Comparison of ENCODE assay signal across 8 mouse cellular contexts in genomic region chr1:181016532-181017131, GRCm38 (mm10). TPM values are rescaled to one million over a fixed set of nuclear protein-coding genes. Genes with fewer than 3 reads are reported as not detected.
DNase-seq lines count a peak whose midpoint lies in the region; ATAC-seq and TF ChIP-seq lines count a peak whose summit lies in the region.

No protein-coding gene starts in this region.

- peak; percentile 77 for ATAC-seq in hindbrain, postnatal 0 days

- H3K9me3 ChIP-seq in hindbrain, postnatal 0 days (ENCODE audit: low read length) = no peaks in the 10 kb centered on the region

- H3K27ac ChIP-seq in hindbrain, postnatal 0 days = peak overlapping the region; percentile 71
- peak overlapping the region; percentile 83 for H3K27ac ChIP-seq in left cerebral cortex, adult 2 months

- peak; percentile 84 for DNase-seq in NIH3T3 (ENCODE audit: low read depth)
- peak; percentile 73 to 76 for DNase-seq in cerebellum, postnatal 36 days
- DNase-seq in gastrocnemius, adult 8-10 months (ENCODE audit: low spot score in 2 of 2) = peak; percentile 85
- DNase-seq in hindbrain, postnatal 0 days (ENCODE audit: low spot score) = peak; percentile 79
- DNase-seq in left cerebral cortex, adult 2 months (ENCODE audit: extremely low spot score in 1 of 2, low spot score in 2 of 2) = peak; percentile 49 to 72
- peak; percentile 85 to 90 for DNase-seq in lung, postnatal 4 days
- peak; percentile 77 to 82 for DNase-seq in right cerebral cortex, postnatal 10 days (ENCODE audit: low spot score in 2 of 2)
- DNase-seq in urinary bladder, postnatal 25 days (ENCODE audit: low spot score) = peak; percentile 63

- intact Hi-C loops in left cerebral cortex, adult 2 months (cut with DNase I) = no loop called here

- no peak for TF ChIP-seq CTCF in hindbrain, postnatal 0 days (IDR thresholded peaks at IDR 0.05; ENCODE audit: low read depth)
- no peak for TF ChIP-seq CTCF in left cerebral cortex, adult 2 months (IDR thresholded peaks at IDR 0.05)

- H3K9ac ChIP-seq in hindbrain, postnatal 0 days (replicated peaks; ENCODE audit: low read length) = peak overlapping the region; percentile 51

- no peaks in the 10 kb centered on the region for H3K36me3 ChIP-seq in hindbrain, postnatal 0 days (ENCODE audit: insufficient read depth, low read length)

- peaks cover 4% of the 10 kb centered on the region; the same call in 1 of the 2 replicates for H3K4me1 ChIP-seq in hindbrain, postnatal 0 days (ENCODE audit: insufficient read depth, low read length)

- no peaks in the 10 kb centered on the region for H3K27me3 ChIP-seq in hindbrain, postnatal 0 days (ENCODE audit: insufficient read depth, low read length)

- peak overlapping the region; percentile 96 for H3K4me2 ChIP-seq in hindbrain, postnatal 0 days (ENCODE audit: low read depth, low read length)

- peak overlapping the region; percentile 46 for H3K4me3 ChIP-seq in hindbrain, postnatal 0 days (ENCODE audit: low read length)
- H3K4me3 ChIP-seq in left cerebral cortex, adult 2 months = peak overlapping the region; percentile 68

- WGBS in hindbrain, postnatal 0 days = under 1% methylated on average over 21 of the region's 21 CpGs

RNA-seq across cellular contexts. Expression of gene Ephx1, which starts 4.1 kb away (rescaled TPM):
- 10 to 100 TPM; 14.5 to 20.7 (median 16.2) TPM for total RNA-seq in gastrocnemius, adult 8-10 months (2022)
- 8.9 and 15.2 TPM in 2 replicates for total RNA-seq in hindbrain, postnatal 0 days (2014; rRNA removed)
- polyA plus RNA-seq in hindbrain, postnatal 0 days (2015; fragmentation: Nextera tagmentation; extraction: Ambion mirVana) = 13.3 and 15.8 TPM in 2 replicates
- 10 to 100 TPM; 29.5 to 32.1 TPM for total RNA-seq in left cerebral cortex, adult 2 months (2021)

RNA-seq across cellular contexts. Expression of gene 9130409I23Rik, which starts 34.4 kb away (rescaled TPM):
- not detected for total RNA-seq in gastrocnemius, adult 8-10 months (2022)
- not detected in 2 replicates for total RNA-seq in hindbrain, postnatal 0 days (2014; rRNA removed)
- polyA plus RNA-seq in hindbrain, postnatal 0 days (2015; fragmentation: Nextera tagmentation; extraction: Ambion mirVana) = not detected in 2 replicates
- total RNA-seq in left cerebral cortex, adult 2 months (2021) = not detected

Comparison
In these comparisons a context has a peak if more than half of its experiments do, and no peak if none do; other contexts are left out.
1. Peak in every context shown above with its lines: DNase-seq, ATAC-seq, H3K4me3 ChIP-seq and H3K27ac ChIP-seq.